Mouse (Mus musculus): ENCODE measurements around the gene Tshz2.
"Not testable (repeated sequence)": the region's sequence is repeated elsewhere in the genome, so short reads cannot be mapped to it uniquely, and the experiment has no call there.

Tshz2 gene

GRCm38 (mm10) chr2:169758120-169758519 is 125.3 kb downstream of the Tshz2 start:
- DNase-seq: no peak

- DNase-seq: no peak
Observed at GRCm38 (mm10) chr2:169760117-169760516, 127.3 kb downstream of the Tshz2 start.

GRCm38 (mm10) chr2:169761726-169762125 is 128.9 kb downstream of the Tshz2 start:
- no peak for DNase-seq

GRCm38 (mm10) chr2:169762301-169762700 is 129.5 kb downstream of the Tshz2 start:
- DNase-seq: no peak

- no peak for DNase-seq
Observed at GRCm38 (mm10) chr2:169763716-169764115, 130.9 kb downstream of the Tshz2 start.

- DNase-seq: no peak
Observed at GRCm38 (mm10) chr2:169766247-169766646, 133.4 kb downstream of the Tshz2 start.

GRCm38 (mm10) chr2:169767281-169767680 is 134.5 kb downstream of the Tshz2 start:
- no peak for DNase-seq

GRCm38 (mm10) chr2:169775078-169775477 is 142.3 kb downstream of the Tshz2 start:
- no peak for DNase-seq

GRCm38 (mm10) chr2:169777242-169777641 is 144.4 kb downstream of the Tshz2 start:
- DNase-seq: peak; percentile 49 to 63

GRCm38 (mm10) chr2:169777764-169778163 is 145.0 kb downstream of the Tshz2 start:
- DNase-seq: no peak

GRCm38 (mm10) chr2:169778740-169779345 is 146.0 kb downstream of the Tshz2 start:
- no peak for DNase-seq

GRCm38 (mm10) chr2:169781671-169782070 is 148.9 kb downstream of the Tshz2 start:
- DNase-seq: not testable (repeated sequence)

GRCm38 (mm10) chr2:169782874-169783680 is 150.3 kb downstream of the Tshz2 start:
- DNase-seq: peak; percentile 17 to 19

- DNase-seq: no peak
Observed at GRCm38 (mm10) chr2:169783681-169784033, 150.8 kb downstream of the Tshz2 start.

GRCm38 (mm10) chr2:169787381-169787780 is 154.6 kb downstream of the Tshz2 start:
- no peak for DNase-seq

- DNase-seq: peak in 1 of 2 experiments; percentile 18
Observed at GRCm38 (mm10) chr2:169787906-169788305, 155.1 kb downstream of the Tshz2 start.

GRCm38 (mm10) chr2:169790439-169791131 is 157.8 kb downstream of the Tshz2 start:
- peak; percentile 79 to 87 for DNase-seq

GRCm38 (mm10) chr2:169792706-169793105 is 159.9 kb downstream of the Tshz2 start:
- peak; percentile 39 to 44 for DNase-seq

GRCm38 (mm10) chr2:169802241-169802640 is 169.4 kb downstream of the Tshz2 start:
- DNase-seq: no peak

GRCm38 (mm10) chr2:169804380-169804779 is 171.6 kb downstream of the Tshz2 start:
- no peak for DNase-seq

- peak; percentile 36 to 53 for DNase-seq
Observed at GRCm38 (mm10) chr2:169805545-169805944, 172.7 kb downstream of the Tshz2 start.

- DNase-seq: no peak
Observed at GRCm38 (mm10) chr2:169811589-169811988, 178.8 kb downstream of the Tshz2 start.

- DNase-seq: no peak
Observed at GRCm38 (mm10) chr2:169812055-169812454, 179.2 kb downstream of the Tshz2 start.

GRCm38 (mm10) chr2:169812940-169813339 is 180.1 kb downstream of the Tshz2 start:
- DNase-seq: no peak
